ENCODE assay signal across 8 mouse cellular contexts in genomic region chr19:18889632-18890031, GRCm38 (mm10).
A peak's percentile ranks its signal among the peaks of the same experiment; 100 is the strongest.
DNase-seq lines count a peak whose midpoint lies in the region; ATAC-seq and TF ChIP-seq lines count a peak whose summit lies in the region.
"Had no signal": no experiment of that assay in that cellular context is flagged by ENCODE, and none has a peak within 500 bp of the region (broad histone marks: within the 10 kb centered on the region; RNA-seq: fewer than 3 reads in every experiment).

No protein-coding gene starts in this region.

- no peaks in the 10 kb centered on the region for H3K36me3 ChIP-seq in forebrain, embryonic 11.5 days (ENCODE audit: control insufficient read depth, insufficient read depth, low read length)
- H3K36me3 ChIP-seq in hindbrain, embryonic 15.5 days: no peaks in the 10 kb centered on the region
- H3K36me3 ChIP-seq in neural tube, embryonic 13.5 days: no peaks in the 10 kb centered on the region

- TF ChIP-seq CTCF in left cerebral cortex, adult 2 months (IDR thresholded peaks at IDR 0.05): no peak

- H3K4me3 ChIP-seq in left cerebral cortex, adult 2 months: no peak overlapping the region; the same call in 1 of the 2 replicates
- no peak overlapping the region for H3K4me3 ChIP-seq in forebrain, embryonic 11.5 days (ENCODE audit: low read depth, low read length)
- H3K4me3 ChIP-seq in hindbrain, embryonic 15.5 days: peak overlapping the region; percentile 38
- peak overlapping the region; percentile 36 for H3K4me3 ChIP-seq in neural tube, embryonic 13.5 days

- H3K27me3 ChIP-seq in forebrain, embryonic 11.5 days (ENCODE audit: control insufficient read depth, insufficient read depth, low read length): no peaks in the 10 kb centered on the region
- no peaks in the 10 kb centered on the region for H3K27me3 ChIP-seq in hindbrain, embryonic 15.5 days
- no peaks in the 10 kb centered on the region for H3K27me3 ChIP-seq in neural tube, embryonic 13.5 days

- no peaks in the 10 kb centered on the region for H3K9me3 ChIP-seq in forebrain, embryonic 11.5 days (ENCODE audit: control insufficient read depth, low read length)
- H3K9me3 ChIP-seq in hindbrain, embryonic 15.5 days: no peaks in the 10 kb centered on the region
- H3K9me3 ChIP-seq in neural tube, embryonic 13.5 days: no peaks in the 10 kb centered on the region

- no peak for DNase-seq in left cerebral cortex, adult 2 months (ENCODE audit: extremely low spot score in 1 of 2, low spot score in 2 of 2)
- DNase-seq in left cerebral cortex, postnatal 4 days: no peak
- DNase-seq in forebrain, embryonic 11.5 days (ENCODE audit: low spot score): no peak
- no peak for DNase-seq in cerebellum, adult 8-10 months
- no peak for DNase-seq in thymus, adult 18-20 months
- DNase-seq: spleen, adult 18-20 months had no signal

- H3K27ac ChIP-seq in left cerebral cortex, adult 2 months: peak overlapping the region; percentile 80; the same call in 1 of the 2 replicates
- peak overlapping the region; percentile 32 for H3K27ac ChIP-seq in forebrain, embryonic 11.5 days (ENCODE audit: low read depth, low read length)
- H3K27ac ChIP-seq in hindbrain, embryonic 15.5 days (replicated peaks): peak overlapping the region; percentile 74
- H3K27ac ChIP-seq in neural tube, embryonic 13.5 days (replicated peaks): peak overlapping the region; percentile 80

- WGBS in forebrain, embryonic 11.5 days: 72% methylated on average over 1 of the region's 1 CpGs
- 57% methylated on average over 1 of the region's 1 CpGs for WGBS in hindbrain, embryonic 15.5 days
- 73% methylated on average over 1 of the region's 1 CpGs for WGBS in neural tube, embryonic 13.5 days

- peak overlapping the region; percentile 53 for H3K4me2 ChIP-seq in forebrain, embryonic 11.5 days (ENCODE audit: low read depth, low read length, severe bottlenecking)
- H3K4me2 ChIP-seq in hindbrain, embryonic 15.5 days: peak overlapping the region; percentile 70
- peak overlapping the region; percentile 63 for H3K4me2 ChIP-seq in neural tube, embryonic 13.5 days

- ATAC-seq in forebrain, embryonic 11.5 days (replicated peaks; ENCODE audit: low FRiP score): no peak
- peak; percentile 50; the same call in 1 of the 2 replicates for ATAC-seq in hindbrain, embryonic 15.5 days (ENCODE audit: low FRiP score, low read depth)
- ATAC-seq in neural tube, embryonic 13.5 days (ENCODE audit: low read depth): peak; percentile 59

- intact Hi-C loops in left cerebral cortex, adult 2 months (cut with DNase I): loop anchor here (5.0 kb wide), 1 partner anchor 223 kb away; the partner anchor contains the start of gene Rorb
- intact Hi-C loops in left cerebral cortex, postnatal 4 days (cut with DNase I): no loop called here

- peaks cover 7% of the 10 kb centered on the region for H3K4me1 ChIP-seq in forebrain, embryonic 11.5 days (replicated peaks; ENCODE audit: control insufficient read depth, insufficient read depth, low read length)
- peaks cover 16% of the 10 kb centered on the region for H3K4me1 ChIP-seq in hindbrain, embryonic 15.5 days (replicated peaks)
- H3K4me1 ChIP-seq in neural tube, embryonic 13.5 days (replicated peaks): peaks cover 22% of the 10 kb centered on the region

- peak overlapping the region; percentile 9; the same call in 1 of the 2 replicates for H3K9ac ChIP-seq in forebrain, embryonic 11.5 days (ENCODE audit: low read length)
- no peak overlapping the region for H3K9ac ChIP-seq in hindbrain, embryonic 15.5 days
- H3K9ac ChIP-seq in neural tube, embryonic 13.5 days: peak overlapping the region; percentile 61; the same call in 1 of the 2 replicates

Comparison
In these comparisons a context has a peak if more than half of its experiments do, and no peak if none do; other contexts are left out.
1. H3K4me3 ChIP-seq: peak in hindbrain, embryonic 15.5 days (single experiment) and neural tube, embryonic 13.5 days (single experiment); none in left cerebral cortex, adult 2 months (single experiment) and forebrain, embryonic 11.5 days (single experiment).
2. Peak in every context shown above with its lines, with median percentiles within 50 percentile points of each other: H3K27ac ChIP-seq and H3K4me2 ChIP-seq.